Mouse (Mus musculus) kidney, postnatal 0 days (tissue): Measurements from ENCODE around the gene Gm20388. TPM values are rescaled to one million over a fixed set of nuclear protein-coding genes. Genes with fewer than 3 reads are reported as not detected.

Experiments used
- ATAC-seq: fragments of 200-750 bp; cut with Nextera tagmentation; replicated peaks from 2 replicates; pipeline ENCODE4 v1.8.0; 2017; ENCODE audit warnings: low read depth, moderate number of reproducible peaks, moderate TSS enrichment, moderate library complexity; ENCODE audit not compliant: low FRiP score
- DNase-seq: peaks from one replicate; pipeline ENCODE4 v3.0.0-alpha.2; 2016; ENCODE audit warnings: low spot score
- H3K27ac ChIP-seq: fragments of 300-500 bp; sonication (generic); 2 replicates; pipeline ENCODE4 v1.5.1; 2014; ENCODE audit warnings: mild to moderate bottlenecking
- H3K27me3 ChIP-seq: fragments of 300-500 bp; sonication (generic); 2 replicates; pipeline ENCODE4 v1.6.1; 2014; ENCODE audit warnings: low read length, mixed read lengths; ENCODE audit not compliant: insufficient read depth
- H3K36me3 ChIP-seq: fragments of 300-500 bp; sonication (generic); 2 replicates; pipeline ENCODE4 v1.6.1; 2014; ENCODE audit warnings: low read length, mixed read lengths; ENCODE audit not compliant: insufficient read depth
- H3K4me1 ChIP-seq: fragments of 300-500 bp; sonication (generic); replicated peaks from 2 replicates; pipeline ENCODE4 v1.6.1; 2014; ENCODE audit warnings: antibody characterized with exemption, low read length, mixed read lengths; ENCODE audit not compliant: insufficient read depth
- H3K4me2 ChIP-seq: fragments of 300-500 bp; sonication (generic); 2 replicates; pipeline ENCODE4 v1.6.1; 2014; ENCODE audit warnings: mild to moderate bottlenecking, low read length, moderate library complexity, mixed read lengths
- H3K4me3 ChIP-seq: fragments of 300-500 bp; sonication (generic); replicated peaks from 2 replicates; pipeline ENCODE4 v1.5.1; 2014; ENCODE audit warnings: low read depth, low read length
- H3K9ac ChIP-seq: fragments of 300-500 bp; sonication (generic); 2 replicates; pipeline ENCODE4 v1.6.1; 2014; ENCODE audit warnings: low read depth, low read length
- H3K9me3 ChIP-seq: fragments of 300-500 bp; sonication (generic); replicated peaks from 2 replicates; pipeline ENCODE4 v1.6.1; 2016; ENCODE audit warnings: low read length, inconsistent platforms, mixed read lengths
- CTCF ChIP-seq: IDR thresholded peaks from 2 replicates; pipeline ENCODE4 v1.5.1; 2016; ENCODE audit warnings: antibody characterized with exemption, low read depth, mild to moderate bottlenecking, moderate library complexity
- WGBS: fragments of 180-500 bp; shearing (Covaris S2); extraction: QIAGEN DNeasy Blood & Tissue Kit; methylation state at CpG from one replicate; pipeline ENCODE4 v1.1.7; 2014; 5-methylcytosine and 5-hydroxymethylcytosine counted together
- polyA plus RNA-seq: library from polyadenylated mRNA; unstranded; fragments of >200 nt; fragmentation: Nextera tagmentation; extraction: Ambion mirVana; gene quantifications from 2 replicates; pipeline ENCODE4 v1.2.1, GENCODE M21; 2015

Gm20388 gene
- polyA plus RNA-seq, 1 experiment from 2014 or later, result not detected

- DNase-seq (peak; percentile 89), ATAC-seq (no peak)
- Histone ChIP-seq H3K36me3 (no peaks in the 10 kb centered on the region), H3K27ac (peak overlapping the region; percentile 55; the same call in 1 of the 2 replicates), H3K9ac (0 out of 2 replicates have a peak overlapping the region, but pooled peaks have one; percentile 23), H3K27me3 (peaks cover 11% of the 10 kb centered on the region), H3K4me1 (peaks cover 19% of the 10 kb centered on the region), H3K4me2 (peak overlapping the region; percentile 8; the same call in 1 of the 2 replicates), H3K9me3 (no peaks in the 10 kb centered on the region), H3K4me3 (0 out of 2 replicates have a peak overlapping the region, but pooled peaks have one; percentile 2)
- 10% methylated on average over 12 of the region's 12 CpGs for WGBS
- TF ChIP-seq CTCF, result no peak
Observed at GRCm38 (mm10) chr8:121391771-121392170, 1481.1 kb downstream of the Gm20388 start.

- WGBS, result 12% methylated on average over 10 of the region's 10 CpGs
- no peak overlapping the region for H3K4me3 ChIP-seq
- H3K36me3 ChIP-seq, result no peaks in the 10 kb centered on the region
- peak overlapping the region; percentile 37 for H3K4me2 ChIP-seq
- H3K9ac ChIP-seq, result no peak overlapping the region; the same call in 1 of the 2 replicates
- H3K4me1 ChIP-seq, result peaks cover 19% of the 10 kb centered on the region
- DNase-seq, result peak; percentile 56
- no peak for TF ChIP-seq CTCF
- H3K27ac ChIP-seq, result peak overlapping the region; percentile 62
- no peak for ATAC-seq
- H3K9me3 ChIP-seq, result no peaks in the 10 kb centered on the region
- peaks cover 11% of the 10 kb centered on the region for H3K27me3 ChIP-seq
Observed at GRCm38 (mm10) chr8:121392482-121392881, 1481.8 kb downstream of the Gm20388 start.

DNA sequence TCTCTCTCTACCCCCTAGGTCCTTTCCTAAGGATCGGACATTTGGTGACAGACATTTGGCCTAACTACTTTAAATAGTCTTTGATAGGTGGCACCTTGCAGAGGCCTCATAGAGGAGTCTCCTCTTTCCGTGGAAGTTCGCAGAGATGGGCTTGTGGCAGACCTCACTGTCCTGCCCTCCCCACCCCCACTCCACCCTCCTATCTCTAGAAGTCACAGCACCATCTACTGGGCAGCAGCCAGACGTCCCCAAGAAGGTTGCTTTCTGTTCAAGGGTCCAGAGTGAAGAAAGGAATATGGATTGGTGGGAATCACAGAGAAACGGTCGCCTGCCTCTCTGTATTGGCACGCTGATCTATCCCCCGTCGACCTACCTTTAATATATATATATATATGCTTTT lies 1482.5 kb downstream of the Gm20388 start:
- DNase-seq, result peak; percentile 95
- TF ChIP-seq CTCF, result peak; percentile 81
- peak overlapping the region; percentile 62; the same call in 1 of the 2 replicates for H3K27ac ChIP-seq
- 0 out of 2 replicates have a peak, but pooled peaks have one; percentile 5 for ATAC-seq
- H3K36me3 ChIP-seq, result no peaks in the 10 kb centered on the region
- H3K4me3 ChIP-seq, result no peak overlapping the region
- WGBS, result 4% methylated on average over 9 of the region's 9 CpGs
- no peaks in the 10 kb centered on the region for H3K9me3 ChIP-seq
- no peak overlapping the region for H3K9ac ChIP-seq
- peaks cover 19% of the 10 kb centered on the region for H3K4me1 ChIP-seq
- H3K4me2 ChIP-seq, result peak overlapping the region; percentile 47
- peaks cover 11% of the 10 kb centered on the region for H3K27me3 ChIP-seq

- DNase-seq, result peak; percentile 61
- peak overlapping the region; percentile 47 for H3K4me2 ChIP-seq
- H3K4me3 ChIP-seq, result peak overlapping the region; percentile 19
- no peaks in the 10 kb centered on the region for H3K9me3 ChIP-seq
- TF ChIP-seq CTCF, result no peak
- ATAC-seq, result no peak
- WGBS, result 21% methylated on average over 5 of the region's 5 CpGs
- H3K27me3 ChIP-seq, result peaks cover 11% of the 10 kb centered on the region
- H3K36me3 ChIP-seq, result no peaks in the 10 kb centered on the region
- peak overlapping the region; percentile 83 for H3K27ac ChIP-seq
- H3K9ac ChIP-seq, result peak overlapping the region; percentile 59
- peaks cover 23% of the 10 kb centered on the region for H3K4me1 ChIP-seq
Observed at GRCm38 (mm10) chr8:121394686-121395085, 1484.0 kb downstream of the Gm20388 start.

DNA sequence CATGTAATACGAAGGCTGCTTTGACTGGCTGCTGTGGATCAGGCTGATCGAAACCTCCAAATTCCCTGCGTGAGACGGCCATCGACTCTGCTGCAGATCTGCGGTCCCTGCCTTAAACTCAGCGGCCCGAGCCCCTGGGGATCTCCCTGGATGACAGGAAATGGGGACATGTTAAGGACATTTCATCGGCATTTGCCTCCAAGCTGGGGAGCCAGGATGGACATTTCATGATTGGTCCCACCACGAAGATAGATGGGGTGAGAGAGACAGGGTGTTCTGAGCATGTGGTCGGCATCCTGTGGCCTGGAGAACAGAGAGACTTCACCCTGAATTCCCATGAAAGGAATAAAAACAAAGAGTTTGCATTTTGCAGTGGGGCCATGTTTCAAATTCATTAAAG lies 1484.7 kb downstream of the Gm20388 start:
- DNase-seq (peak; percentile 80), ATAC-seq (no peak)
- Histone ChIP-seq H3K36me3 (no peaks in the 10 kb centered on the region), H3K27me3 (peaks cover 11% of the 10 kb centered on the region), H3K4me2 (peak overlapping the region; percentile 47), H3K4me3 (peak overlapping the region; percentile 19; the same call in 1 of the 2 replicates), H3K27ac (peak overlapping the region; percentile 83), H3K4me1 (peaks cover 23% of the 10 kb centered on the region), H3K9me3 (no peaks in the 10 kb centered on the region), H3K9ac (peak overlapping the region; percentile 59)
- WGBS, result 14% methylated on average over 11 of the region's 11 CpGs
- TF ChIP-seq CTCF, result no peak

DNA sequence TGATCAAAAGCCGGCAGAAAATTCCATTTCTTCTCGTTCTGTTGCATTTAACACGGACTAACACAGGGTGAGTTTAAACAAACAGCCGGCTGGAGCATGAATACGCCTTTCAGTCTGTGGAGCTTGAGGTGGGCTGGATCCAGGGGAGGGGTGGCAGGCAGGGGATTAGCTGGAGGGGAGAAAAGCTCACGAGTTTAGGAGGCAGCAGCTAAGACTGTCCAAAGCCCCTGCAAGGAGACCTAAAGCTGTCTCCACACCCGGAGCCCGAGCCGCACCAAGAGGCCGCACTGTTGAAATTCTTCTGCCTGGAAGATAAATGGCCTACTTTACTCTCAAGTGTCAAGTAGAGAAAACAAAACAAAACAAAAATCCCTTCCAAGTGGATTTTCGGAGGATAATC lies 1485.5 kb downstream of the Gm20388 start:
- peaks cover 16% of the 10 kb centered on the region for H3K4me1 ChIP-seq
- H3K4me2 ChIP-seq, result peak overlapping the region; percentile 47
- ATAC-seq, result no peak
- peak overlapping the region; percentile 33 for H3K9ac ChIP-seq
- peak overlapping the region; percentile 83 for H3K27ac ChIP-seq
- peak; percentile 91 for DNase-seq
- 15% methylated on average over 11 of the region's 11 CpGs for WGBS
- H3K27me3 ChIP-seq, result peaks cover 8% of the 10 kb centered on the region
- no peaks in the 10 kb centered on the region for H3K36me3 ChIP-seq
- no peaks in the 10 kb centered on the region for H3K9me3 ChIP-seq
- no peak overlapping the region for H3K4me3 ChIP-seq
- TF ChIP-seq CTCF, result no peak
